ENCODE assay signal across 16 mouse cellular contexts in genomic region chr7:81307735-81308134, GRCm38 (mm10). TPM values are rescaled to one million over a fixed set of nuclear protein-coding genes. Genes with fewer than 3 reads are reported as not detected.
A peak's percentile ranks its signal among the peaks of the same experiment; 100 is the strongest.
DNase-seq lines count a peak whose midpoint lies in the region; ATAC-seq lines count a peak whose summit lies in the region.
"Had no signal": no experiment of that assay in that cellular context is flagged by ENCODE, and none has a peak within 500 bp of the region (broad histone marks: within the 10 kb centered on the region; RNA-seq: fewer than 3 reads in every experiment).

No protein-coding gene starts in this region.

- ATAC-seq in liver, embryonic 11.5 days (replicated peaks; ENCODE audit: low FRiP score) = no peak

- no peak overlapping the region for H3K27ac ChIP-seq in liver, embryonic 11.5 days (ENCODE audit: low read depth, low read length)
- H3K27ac ChIP-seq: liver, embryonic 15.5 days; midbrain, embryonic 12.5 days had no signal

- H3K4me3 ChIP-seq in liver, embryonic 11.5 days (ENCODE audit: low read depth, low read length) = no peak overlapping the region
- H3K4me3 ChIP-seq: heart, embryonic 12.5 days; liver, embryonic 15.5 days; midbrain, embryonic 12.5 days had no signal

- peak; percentile 11 for DNase-seq in cerebellum, adult 9-11 months
- no peak for DNase-seq in cerebellum, adult 11-12 months
- peak; percentile 51 for DNase-seq in right cerebral cortex, adult 18-20 months
- no peak for DNase-seq in right cerebral cortex, postnatal 14 days
- DNase-seq in layer of hippocampus, adult 9-10 months (ENCODE audit: low spot score) = peak; percentile 45
- DNase-seq in liver, embryonic 11.5 days (ENCODE audit: low spot score) = no peak
- DNase-seq in urinary bladder, postnatal 14 days (ENCODE audit: low spot score) = no peak
- no peak for DNase-seq in lung, postnatal 36 days
- DNase-seq: gastrocnemius, postnatal 36 days; kidney, adult 9 months; kidney, postnatal 4 days; lung, postnatal 14 days; thymus, postnatal 36 days had no signal

- H3K4me2 ChIP-seq in liver, embryonic 11.5 days = no peak overlapping the region
- H3K4me2 ChIP-seq: heart, embryonic 12.5 days; liver, embryonic 15.5 days; midbrain, embryonic 12.5 days had no signal

- no peaks in the 10 kb centered on the region for H3K36me3 ChIP-seq in liver, embryonic 11.5 days (ENCODE audit: control insufficient read depth, insufficient read depth, low read length)
- H3K36me3 ChIP-seq: heart, embryonic 12.5 days; liver, embryonic 15.5 days; midbrain, embryonic 12.5 days had no signal

- H3K9me3 ChIP-seq in liver, embryonic 11.5 days (ENCODE audit: control insufficient read depth, low read length) = no peaks in the 10 kb centered on the region
- H3K9me3 ChIP-seq: liver, embryonic 15.5 days; midbrain, embryonic 12.5 days had no signal

- 80% methylated on average over 8 of the region's 8 CpGs for WGBS in liver, embryonic 11.5 days

- no peaks in the 10 kb centered on the region for H3K4me1 ChIP-seq in liver, embryonic 11.5 days (replicated peaks; ENCODE audit: control insufficient read depth, insufficient read depth, low read length)
- H3K4me1 ChIP-seq: liver, embryonic 15.5 days; midbrain, embryonic 12.5 days had no signal

- no peak overlapping the region for H3K9ac ChIP-seq in liver, embryonic 11.5 days (ENCODE audit: low read depth, low read length)
- H3K9ac ChIP-seq: heart, embryonic 12.5 days; liver, embryonic 15.5 days; midbrain, embryonic 12.5 days had no signal

- no peaks in the 10 kb centered on the region for H3K27me3 ChIP-seq in liver, embryonic 11.5 days (replicated peaks; ENCODE audit: control insufficient read depth, insufficient read depth, low read length)
- H3K27me3 ChIP-seq: heart, embryonic 12.5 days; liver, embryonic 15.5 days; midbrain, embryonic 12.5 days had no signal

RNA-seq across cellular contexts. Expression of gene Rps17, which starts 37.3 kb away (rescaled TPM):
- 1,540 and 1,655 TPM in 2 replicates for polyA plus RNA-seq in liver, embryonic 11.5 days (2014; fragmentation: Nextera tagmentation; extraction: Ambion mirVana)

Comparison
In these comparisons a context has a peak if more than half of its experiments do, and no peak if none do; other contexts are left out.
1. DNase-seq: peak in cerebellum, adult 9-11 months (single experiment), right cerebral cortex, adult 18-20 months (single experiment) and layer of hippocampus, adult 9-10 months (single experiment); none in cerebellum, adult 11-12 months (single experiment), right cerebral cortex, postnatal 14 days (single experiment), liver, embryonic 11.5 days (single experiment), urinary bladder, postnatal 14 days (single experiment) and lung, postnatal 36 days (single experiment).